Mouse (Mus musculus) frontal cortex, postnatal 10 days (tissue): Measurements from ENCODE around the gene Mgp.

Experiments
- DNase-seq, 2 experiments: peaks; one replicate each; pipeline ENCODE4 v3.0.0; 2022; ENCODE audit warnings: low spot score in 2 of 2, mixed read lengths in 1 of 2

The Mgp gene

DNA sequence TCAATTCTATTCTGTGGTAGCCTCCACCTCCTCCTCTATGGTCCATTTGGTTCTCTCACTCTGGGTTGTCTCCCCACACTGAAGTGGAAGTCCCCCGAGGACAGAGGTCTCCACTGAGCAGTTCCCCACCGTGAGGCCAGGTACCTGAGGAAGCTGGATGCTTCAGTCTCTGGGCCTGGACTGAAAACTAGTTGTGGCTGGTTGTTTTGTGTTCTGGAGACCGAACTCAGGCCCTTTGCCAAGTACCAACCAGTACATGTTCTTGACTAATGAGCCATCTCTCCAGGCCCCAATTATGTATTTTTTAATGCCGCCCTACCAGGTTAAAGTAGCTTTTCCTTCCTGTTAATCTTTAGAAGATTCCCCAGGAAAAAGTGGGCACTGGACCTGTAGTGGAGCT is 23.3 kb downstream of the Mgp start:
- no peak for DNase-seq

DNA sequence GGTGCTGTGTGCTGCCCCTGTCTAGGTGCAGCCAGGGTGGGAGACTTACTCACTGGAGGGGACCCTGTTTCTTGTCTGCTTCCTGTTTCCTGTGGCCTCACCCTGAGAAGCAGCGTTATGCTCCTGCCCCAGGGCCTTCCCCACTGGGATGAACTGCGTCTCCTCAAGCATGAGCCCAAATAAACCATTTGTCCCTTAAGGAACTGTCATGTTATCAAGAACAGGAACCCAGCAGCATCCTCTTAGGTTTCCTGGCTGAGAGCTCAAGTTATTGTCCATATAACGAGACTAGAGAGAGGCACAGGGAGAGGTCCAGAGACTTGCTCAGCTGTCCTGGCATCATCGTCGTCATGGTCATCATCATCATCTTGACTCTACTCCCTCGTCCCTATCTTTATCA is 25.4 kb downstream of the Mgp start:
- no peak for DNase-seq

DNA sequence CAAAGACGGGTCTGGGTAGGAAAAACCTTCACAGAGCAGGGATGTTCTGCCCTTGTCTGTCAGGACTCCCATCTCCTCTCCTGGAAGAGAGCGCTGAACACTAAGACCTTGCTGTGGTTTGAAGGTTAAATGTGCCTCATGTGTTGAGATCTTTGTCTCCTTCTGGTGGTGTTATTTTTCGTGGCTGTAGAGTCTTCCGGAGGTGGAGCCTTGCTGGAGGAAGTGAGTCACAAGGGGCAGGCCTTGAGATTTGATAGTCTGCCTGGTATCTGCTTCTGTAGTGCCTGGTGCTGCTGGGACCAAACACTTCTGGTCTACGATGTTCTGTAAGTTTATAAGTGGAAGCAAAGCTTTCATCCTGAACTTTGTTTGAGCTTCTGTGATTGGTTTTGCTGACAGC is 26.7 kb downstream of the Mgp start:
- no peak for DNase-seq

DNA sequence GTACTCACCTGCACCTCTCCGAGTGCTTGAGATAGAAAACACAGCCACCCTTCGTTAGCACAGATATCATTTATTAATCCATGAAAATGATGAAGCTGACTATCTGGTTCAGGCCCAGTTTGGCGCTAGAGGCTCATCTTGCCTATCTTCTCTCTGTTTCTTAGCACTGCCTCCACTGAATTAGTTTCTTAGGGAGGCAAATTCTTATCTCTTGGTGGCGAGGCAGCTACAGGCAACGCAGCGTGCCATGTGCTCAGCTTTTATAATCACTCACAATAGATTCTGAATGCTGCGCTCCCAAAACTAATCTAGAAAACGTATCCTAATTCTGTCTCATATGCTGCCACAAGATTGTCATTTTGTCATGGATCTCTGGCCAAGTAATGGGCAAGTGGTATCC is 27.2 kb downstream of the Mgp start:
- DNase-seq: no peak

DNA sequence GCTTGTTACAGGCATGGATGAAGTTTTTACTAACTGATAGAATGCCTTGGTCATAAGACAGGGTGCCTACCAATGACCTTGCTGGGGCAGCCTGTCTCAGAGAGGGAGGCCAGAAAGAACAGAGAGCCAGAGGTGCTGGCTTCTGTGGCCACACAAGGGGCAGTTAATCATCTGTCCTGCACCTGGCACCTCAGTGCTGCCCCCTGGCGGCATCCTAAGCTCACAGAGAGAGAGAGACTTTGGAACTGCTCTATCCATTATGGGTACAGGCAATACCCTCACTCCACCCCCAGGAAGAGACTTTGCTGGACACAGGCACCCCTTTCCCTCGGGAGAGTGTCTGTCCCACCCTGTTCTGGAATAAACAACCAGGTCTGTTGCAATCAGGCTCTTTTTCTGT is 27.8 kb downstream of the Mgp start:
- no peak for DNase-seq

DNA sequence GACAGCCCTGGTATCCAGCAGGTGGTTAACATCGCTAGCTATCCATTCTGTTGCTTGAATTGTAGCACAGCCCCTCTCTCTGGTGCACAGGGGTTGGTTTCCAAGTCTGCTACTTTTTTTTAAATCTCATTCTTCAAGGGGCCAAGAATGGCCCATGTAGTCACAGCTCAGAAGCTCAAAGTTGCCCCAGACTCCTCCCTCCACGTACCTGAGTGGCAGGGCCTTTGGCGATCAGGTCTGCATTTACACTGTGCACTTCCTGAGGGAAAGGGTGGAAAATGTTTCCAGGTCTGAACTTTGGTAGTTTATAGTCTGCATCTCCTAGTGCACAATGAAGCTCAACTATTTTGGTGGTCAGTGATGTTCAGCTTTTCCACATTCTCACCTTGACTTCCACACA is 28.4 kb downstream of the Mgp start:
- DNase-seq: no peak

DNA sequence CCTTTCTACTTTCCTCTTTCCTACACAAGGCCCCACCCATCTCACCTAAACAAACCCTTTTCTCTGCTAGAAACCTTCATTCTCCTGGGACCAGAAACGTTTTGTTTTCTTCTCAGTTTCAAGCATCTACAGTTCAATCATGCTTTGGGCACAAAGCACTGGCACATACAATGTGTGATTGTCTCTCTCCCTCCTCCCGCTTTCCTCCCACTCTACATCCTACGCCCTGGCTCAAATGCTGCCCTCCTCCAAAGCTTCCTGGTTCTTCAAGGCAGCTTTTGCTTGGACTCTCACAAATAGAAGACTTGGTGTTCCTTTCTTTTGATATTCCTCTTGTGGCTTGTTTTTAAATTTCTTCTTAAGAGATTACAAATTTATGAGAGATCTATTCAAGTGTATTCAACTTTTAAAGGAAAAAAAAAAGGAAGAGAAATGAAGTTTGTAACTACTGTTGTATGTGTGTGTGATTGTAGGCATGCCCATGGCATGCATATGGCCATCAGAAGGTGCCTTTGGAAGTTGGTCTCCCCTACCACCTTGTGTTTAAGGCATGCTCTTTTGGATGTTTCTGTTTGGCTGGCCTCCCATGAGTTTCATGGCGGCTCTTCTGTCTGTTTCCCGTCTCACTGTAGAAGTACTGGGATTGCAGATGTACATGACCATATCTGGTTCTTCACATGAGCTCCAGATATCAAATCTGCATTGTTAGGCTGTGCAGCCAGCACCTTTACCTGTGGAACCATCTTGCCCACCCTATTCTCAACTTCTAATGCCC is 29.7 kb downstream of the Mgp start:
- DNase-seq: no peak

DNA sequence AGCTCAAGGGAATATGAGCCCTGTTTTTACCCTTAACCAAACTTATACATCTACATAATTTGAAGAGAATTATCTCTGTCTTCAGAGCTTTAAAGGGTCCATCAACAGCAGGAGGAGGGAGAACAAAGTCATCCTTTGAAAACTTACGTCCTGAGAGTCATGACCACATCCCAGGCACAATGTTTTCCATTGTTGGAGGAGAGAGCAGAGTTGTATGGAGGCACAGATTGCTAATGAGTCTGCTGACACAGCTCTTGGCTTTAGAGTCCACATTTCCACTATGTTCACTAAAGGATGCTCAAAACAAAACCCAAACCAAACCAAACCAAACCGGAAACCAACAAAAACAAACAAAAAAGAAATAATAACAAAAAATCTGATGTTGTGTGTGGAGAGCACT is 30.7 kb downstream of the Mgp start:
- no peak for DNase-seq

DNA sequence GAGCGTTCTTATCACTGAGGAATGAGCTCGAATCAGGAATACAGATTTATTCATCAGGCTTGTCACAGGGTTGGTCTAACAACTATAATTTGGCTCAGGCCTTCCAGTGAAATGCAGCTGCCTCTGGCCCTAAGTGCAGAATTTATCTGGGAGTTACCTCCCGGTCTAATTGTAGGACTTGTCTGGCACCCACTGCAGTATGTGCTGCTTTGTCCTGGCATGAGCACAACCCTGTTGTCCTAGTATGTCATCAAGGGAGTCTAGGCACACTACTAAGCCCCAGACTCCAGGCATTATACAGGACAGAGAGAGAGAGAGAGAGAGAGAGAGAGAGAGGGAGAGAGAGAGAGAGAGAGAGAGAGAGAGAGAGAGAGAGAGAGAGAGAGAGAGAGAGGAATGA is 38.3 kb downstream of the Mgp start:
- DNase-seq: no peak

DNA sequence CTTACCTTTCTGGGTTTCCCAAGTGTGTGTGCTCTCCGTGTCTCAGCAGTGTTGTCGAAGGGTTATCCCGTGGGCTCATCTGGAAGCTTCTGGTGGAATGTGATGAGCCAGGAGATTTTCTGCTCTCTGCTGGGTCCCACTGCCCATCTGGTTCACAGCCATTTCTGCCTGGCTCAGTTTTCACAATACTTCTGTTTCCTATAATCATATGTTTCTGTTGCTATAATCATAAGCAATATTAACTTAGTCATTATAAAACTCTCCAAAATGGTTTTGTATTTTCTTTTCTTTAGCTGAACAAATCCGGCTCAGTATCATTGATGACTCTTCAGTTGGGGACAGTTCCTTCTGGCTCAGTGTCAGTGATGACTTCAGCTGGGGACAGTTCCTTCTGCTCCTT is 40.3 kb downstream of the Mgp start, which contains the start of gene Smco3:
Gene Smco3 (minus strand): TSS at position 101 of the 400 bp plus-strand sequence.
- no peak for DNase-seq

DNA sequence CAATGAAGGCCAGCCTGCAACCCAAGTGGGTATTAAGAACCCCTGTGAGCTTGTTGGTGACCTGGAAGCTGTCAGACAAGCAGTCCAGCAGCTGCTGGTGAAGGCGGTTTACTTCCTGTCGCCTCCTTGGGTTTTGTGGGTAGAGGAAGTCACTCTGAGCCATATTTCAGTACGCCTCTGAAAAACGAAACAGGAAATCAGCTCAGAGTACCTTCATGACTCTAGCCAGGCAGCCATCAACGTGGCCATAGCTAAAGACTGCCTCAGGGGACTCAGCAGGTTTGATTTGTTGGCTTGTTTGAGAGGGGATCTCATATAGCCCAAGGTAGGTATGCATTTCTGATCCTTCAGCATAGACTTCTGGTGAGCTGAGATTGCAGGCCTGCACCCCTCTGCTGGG is 43.9 kb downstream of the Mgp start:
- DNase-seq: no peak

DNA sequence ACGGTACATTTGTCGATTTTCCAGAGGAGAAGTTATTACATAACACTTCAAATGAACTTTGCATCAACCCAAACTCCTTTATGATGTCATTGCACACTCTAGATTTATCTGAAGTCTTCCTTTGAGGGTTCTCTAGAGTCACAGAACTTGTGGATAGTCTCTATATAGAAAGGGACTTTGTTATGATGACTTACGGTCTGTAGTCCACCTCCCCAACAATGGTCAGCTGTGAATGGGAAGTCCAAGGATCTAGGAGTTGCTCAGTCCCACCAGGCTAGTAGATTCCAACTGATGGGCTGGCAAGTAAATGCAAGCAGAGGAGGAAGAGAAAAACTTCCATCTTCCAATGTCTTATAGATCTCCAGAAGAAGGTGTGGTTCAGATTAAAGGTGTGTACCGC is 46.9 kb downstream of the Mgp start:
- DNase-seq: no peak

DNA sequence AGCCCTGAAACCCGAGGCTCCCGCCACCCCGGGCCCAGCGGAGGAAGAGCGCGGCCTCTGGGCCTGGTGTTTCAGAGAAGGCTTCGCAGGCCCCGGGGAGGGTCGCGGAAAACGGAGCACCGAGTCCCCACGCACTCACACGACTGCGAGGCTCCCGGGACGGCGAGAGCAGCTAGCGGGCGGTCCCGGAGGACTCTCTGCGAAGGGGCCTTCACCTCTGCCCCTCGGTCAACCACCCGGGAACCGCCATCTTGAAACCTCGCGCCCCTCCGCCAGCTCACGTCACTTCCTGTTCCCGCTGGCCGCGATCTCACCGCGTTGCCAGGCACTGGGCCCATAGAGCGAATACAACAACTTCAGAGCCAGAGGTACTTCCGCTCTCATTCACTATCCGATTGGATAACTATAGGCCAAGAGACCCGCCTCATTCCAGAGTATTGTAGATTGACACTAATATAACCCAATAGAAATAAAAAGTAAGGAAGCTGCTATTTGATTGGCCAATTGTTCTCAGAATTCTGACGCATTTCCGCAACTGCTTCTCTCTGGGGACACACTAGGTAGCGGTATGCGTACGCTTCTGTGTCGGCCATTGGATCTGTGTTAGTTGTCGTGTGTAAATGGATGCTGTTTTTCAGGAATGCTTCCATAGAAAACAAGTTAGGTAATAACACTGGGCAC is 47.6 kb downstream of the Mgp start, which contains the start of gene Wbp11:
Gene Wbp11 (minus strand): TSS at position 353 of the 681 bp plus-strand sequence.
- DNase-seq: peak; percentile 94 to 95

DNA sequence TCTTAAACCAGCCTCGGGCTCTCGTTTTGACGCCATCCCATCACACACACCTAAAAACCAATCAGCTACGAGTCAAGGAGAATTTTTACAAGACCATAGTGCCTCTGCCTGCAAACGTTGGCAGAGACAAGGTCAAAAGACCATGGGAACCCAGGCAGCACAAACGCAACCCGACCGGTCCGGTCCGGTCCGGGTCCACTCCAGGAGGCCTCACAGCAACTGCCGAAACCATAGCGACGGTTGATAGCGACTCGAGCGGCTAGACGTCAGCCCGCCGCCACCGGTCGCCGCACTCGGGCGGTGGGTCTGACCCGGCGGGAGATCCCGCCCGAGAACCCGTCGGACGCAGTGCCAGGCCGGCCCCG is 48.1 kb downstream of the Mgp start, which contains the start of gene BC049715:
Gene BC049715 (plus strand): TSS at position 111 of the 365 bp plus-strand sequence.
- DNase-seq: no peak

DNA sequence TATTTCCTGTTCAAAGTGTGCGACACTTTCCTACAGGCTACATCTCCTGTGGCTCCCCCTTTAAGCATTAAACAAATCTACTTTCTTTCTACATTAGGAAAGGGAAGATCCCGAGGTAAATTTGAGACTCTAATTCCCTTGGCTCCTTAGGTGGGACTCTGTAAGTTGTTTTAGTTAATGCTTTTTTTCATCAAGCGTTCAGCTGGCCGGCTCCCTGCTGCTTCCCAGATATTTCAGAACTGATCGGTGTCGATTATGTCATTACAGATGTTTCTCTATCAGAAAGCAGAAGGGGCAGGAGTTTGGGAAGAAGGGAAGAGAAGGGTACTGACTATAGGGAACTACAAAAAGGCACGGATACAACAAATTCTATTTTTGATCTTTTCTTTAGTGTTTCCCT is 48.5 kb downstream of the Mgp start:
- no peak for DNase-seq

DNA sequence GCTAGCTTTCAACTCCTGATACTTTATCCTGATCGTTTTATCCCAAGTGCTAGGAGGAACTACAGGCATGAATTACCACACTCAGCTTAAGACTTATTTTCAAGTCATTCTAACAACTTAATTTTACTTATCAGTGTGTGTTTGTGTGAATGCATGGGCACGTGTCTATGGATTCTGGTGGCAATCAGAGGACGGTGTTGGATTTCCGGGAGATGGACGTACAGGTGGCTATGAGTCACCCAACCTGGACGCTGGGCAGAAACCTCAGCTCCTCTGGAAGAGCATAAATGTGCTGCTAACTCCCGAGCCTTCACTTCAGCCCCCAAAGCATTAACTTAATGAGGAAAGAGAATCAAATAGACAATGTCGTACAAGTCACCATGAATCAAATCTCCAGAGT is 50.6 kb downstream of the Mgp start:
- DNase-seq: no peak
